Mouse (Mus musculus): ENCODE measurements around the gene Hs3st4. TPM values are rescaled to one million over a fixed set of nuclear protein-coding genes. Genes with fewer than 3 reads are reported as not detected.

Hs3st4 gene
- polyA plus RNA-seq, 1 experiment from 2014 or later, result 0.17 TPM

- Histone ChIP-seq H3K4me2 (no peak overlapping the region), H3K36me3 (no peaks in the 10 kb centered on the region), H3K4me3 (no peak overlapping the region), H3K27ac (no peak overlapping the region), H3K27me3 (no peaks in the 10 kb centered on the region; the same call in 1 of the 2 replicates), H3K4me1 (no peaks in the 10 kb centered on the region), H3K9me3 (0 out of 2 replicates have a peak, but pooled peaks cover 3% of the 10 kb centered on the region), H3K9ac (no peak overlapping the region)
- WGBS, result 86% methylated on average over 5 of the region's 5 CpGs
- ATAC-seq (ENCODE audit: insufficient number of reproducible peaks, insufficient read depth, low FRiP score, low TSS enrichment, low read depth), result no peak
Observed at GRCm38 (mm10) chr7:124026908-124027307, 44.2 kb downstream of the Hs3st4 start.

- H3K4me1 ChIP-seq, result no peaks in the 10 kb centered on the region
- H3K4me3 ChIP-seq, result no peak overlapping the region
- H3K4me2 ChIP-seq, result no peak overlapping the region
- no peaks in the 10 kb centered on the region for H3K36me3 ChIP-seq
- ATAC-seq (ENCODE audit: insufficient number of reproducible peaks, insufficient read depth, low FRiP score, low TSS enrichment, low read depth), result no peak
- no peak overlapping the region for H3K9ac ChIP-seq
- H3K27ac ChIP-seq, result no peak overlapping the region
- 49% methylated on average over 2 of the region's 2 CpGs for WGBS
- H3K9me3 ChIP-seq, result 0 out of 2 replicates have a peak, but pooled peaks cover 3% of the 10 kb centered on the region
- H3K27me3 ChIP-seq, result no peaks in the 10 kb centered on the region
Observed at GRCm38 (mm10) chr7:124032236-124032635, 49.6 kb downstream of the Hs3st4 start.

DNA sequence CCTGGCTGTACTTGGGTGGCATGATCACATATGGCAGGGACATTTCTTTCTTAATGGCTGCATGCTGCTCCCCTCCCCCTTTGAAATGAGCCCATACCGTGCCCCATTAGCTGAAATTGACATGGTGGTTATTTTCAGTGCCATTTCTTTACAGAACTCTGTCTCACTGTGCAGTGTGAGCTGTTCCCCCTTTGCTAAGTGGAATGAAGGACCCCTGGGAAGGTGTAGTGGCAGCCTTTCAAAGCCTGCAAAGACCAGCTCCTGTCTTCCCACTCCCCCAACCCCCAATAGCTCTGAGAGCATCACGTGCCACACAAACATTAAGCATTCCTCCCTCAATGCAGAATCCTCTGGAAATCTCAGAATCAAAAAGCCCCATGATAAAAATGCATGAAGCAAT lies 50.7 kb downstream of the Hs3st4 start:
- 72% methylated on average over 2 of the region's 2 CpGs for WGBS
- 0 out of 2 replicates have a peak, but pooled peaks cover 3% of the 10 kb centered on the region for H3K9me3 ChIP-seq
- H3K36me3 ChIP-seq, result no peaks in the 10 kb centered on the region

GRCm38 (mm10) chr7:124037281-124037700 lies 54.6 kb downstream of the Hs3st4 start:
- Histone ChIP-seq H3K9ac (no peak overlapping the region), H3K27me3 (0 out of 2 replicates have a peak, but pooled peaks cover 3% of the 10 kb centered on the region), H3K9me3 (no peaks in the 10 kb centered on the region), H3K27ac (no peak overlapping the region), H3K4me1 (peaks cover 7% of the 10 kb centered on the region; the same call in 1 of the 2 replicates), H3K4me3 (no peak overlapping the region), H3K36me3 (no peaks in the 10 kb centered on the region), H3K4me2 (no peak overlapping the region)
- 60% methylated on average over 5 of the region's 5 CpGs for WGBS
- ATAC-seq (ENCODE audit: insufficient number of reproducible peaks, insufficient read depth, low FRiP score, low TSS enrichment, low read depth), result no peak

More for the DNA sequence above, 50.7 kb downstream of the Hs3st4 start:
- H3K9ac ChIP-seq, result no peak overlapping the region
- H3K4me3 ChIP-seq, result no peak overlapping the region
- H3K27me3 ChIP-seq, result 0 out of 2 replicates have a peak, but pooled peaks cover 3% of the 10 kb centered on the region
- H3K27ac ChIP-seq, result no peak overlapping the region
- H3K4me2 ChIP-seq, result no peak overlapping the region
- no peaks in the 10 kb centered on the region for H3K4me1 ChIP-seq
- ATAC-seq (ENCODE audit: insufficient number of reproducible peaks, insufficient read depth, low FRiP score, low TSS enrichment, low read depth), result no peak

- H3K4me1 ChIP-seq, result peaks cover 7% of the 10 kb centered on the region; the same call in 1 of the 2 replicates
- no peak for ATAC-seq (ENCODE audit: insufficient number of reproducible peaks, insufficient read depth, low FRiP score, low TSS enrichment, low read depth)
- H3K4me3 ChIP-seq, result no peak overlapping the region
- H3K36me3 ChIP-seq, result no peaks in the 10 kb centered on the region
- 25% methylated on average over 5 of the region's 5 CpGs for WGBS
- H3K27ac ChIP-seq, result no peak overlapping the region
- H3K4me2 ChIP-seq, result no peak overlapping the region
- H3K27me3 ChIP-seq, result 0 out of 2 replicates have a peak, but pooled peaks cover 3% of the 10 kb centered on the region
- no peaks in the 10 kb centered on the region for H3K9me3 ChIP-seq
- H3K9ac ChIP-seq, result no peak overlapping the region
Observed at GRCm38 (mm10) chr7:124039142-124039541, 56.5 kb downstream of the Hs3st4 start.

- Histone ChIP-seq H3K9ac (no peak overlapping the region), H3K4me3 (no peak overlapping the region), H3K36me3 (no peaks in the 10 kb centered on the region), H3K9me3 (no peaks in the 10 kb centered on the region), H3K4me1 (0 out of 2 replicates have a peak, but pooled peaks cover 5% of the 10 kb centered on the region), H3K27me3 (no peaks in the 10 kb centered on the region), H3K4me2 (no peak overlapping the region), H3K27ac (no peak overlapping the region)
- no peak for ATAC-seq (ENCODE audit: insufficient number of reproducible peaks, insufficient read depth, low FRiP score, low TSS enrichment, low read depth)
Observed at GRCm38 (mm10) chr7:124047382-124047781, 64.7 kb downstream of the Hs3st4 start.

DNA sequence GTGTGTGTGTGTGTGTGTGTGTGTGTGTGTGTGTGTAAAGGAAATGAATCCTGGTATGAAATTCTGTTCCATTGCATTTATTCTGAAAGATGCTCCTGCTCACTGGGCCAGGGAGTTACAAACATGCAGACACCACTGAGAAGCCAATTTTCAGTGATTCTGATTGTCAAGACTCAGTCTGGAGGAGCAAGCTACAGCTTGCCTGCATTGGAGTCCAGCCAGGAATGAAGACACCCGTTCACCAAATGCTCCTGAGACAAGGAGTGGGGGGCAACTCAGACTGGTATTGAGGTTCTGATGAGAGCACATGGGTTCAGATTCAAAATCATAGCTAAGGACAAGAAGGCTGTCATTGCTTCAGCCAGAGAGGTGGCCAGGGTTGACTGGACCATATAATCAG lies 66.3 kb downstream of the Hs3st4 start:
- Histone ChIP-seq H3K27ac (no peak overlapping the region), H3K27me3 (no peaks in the 10 kb centered on the region; the same call in 1 of the 2 replicates), H3K4me3 (no peak overlapping the region), H3K4me1 (0 out of 2 replicates have a peak, but pooled peaks cover 5% of the 10 kb centered on the region), H3K36me3 (no peaks in the 10 kb centered on the region), H3K9me3 (no peaks in the 10 kb centered on the region), H3K9ac (no peak overlapping the region), H3K4me2 (no peak overlapping the region)
- WGBS, result 59% methylated on average over 1 of the region's 1 CpGs
- ATAC-seq (ENCODE audit: insufficient number of reproducible peaks, insufficient read depth, low FRiP score, low TSS enrichment, low read depth), result no peak

- Histone ChIP-seq H3K27me3 (no peaks in the 10 kb centered on the region; the same call in 1 of the 2 replicates), H3K9me3 (no peaks in the 10 kb centered on the region), H3K4me2 (no peak overlapping the region), H3K9ac (no peak overlapping the region), H3K27ac (no peak overlapping the region), H3K4me3 (no peak overlapping the region), H3K36me3 (no peaks in the 10 kb centered on the region), H3K4me1 (0 out of 2 replicates have a peak, but pooled peaks cover 5% of the 10 kb centered on the region)
- 88% methylated on average over 5 of the region's 5 CpGs for WGBS
- ATAC-seq (ENCODE audit: insufficient number of reproducible peaks, insufficient read depth, low FRiP score, low TSS enrichment, low read depth), result no peak
Observed at GRCm38 (mm10) chr7:124050421-124050820, 67.8 kb downstream of the Hs3st4 start.

DNA sequence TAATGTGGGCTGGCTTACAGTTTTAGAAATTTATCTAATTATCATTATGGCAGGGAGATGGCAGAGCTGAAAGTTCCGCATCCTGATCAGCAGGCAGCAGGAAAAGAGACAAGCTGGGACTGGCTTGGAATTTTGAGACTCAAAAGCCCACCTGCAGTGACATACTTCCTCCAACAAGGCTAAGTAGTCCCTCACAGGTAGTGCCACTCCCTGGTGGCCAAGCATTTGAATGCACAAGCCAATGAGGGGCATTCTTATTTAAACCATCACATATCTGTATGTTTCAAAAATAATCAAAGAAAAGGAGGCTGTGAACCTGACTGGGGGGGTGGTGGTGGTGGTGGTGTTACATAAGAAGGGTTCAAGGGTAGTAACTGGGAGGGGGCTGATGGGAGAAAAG lies 101.1 kb downstream of the Hs3st4 start:
- Histone ChIP-seq H3K9ac (no peak overlapping the region), H3K9me3 (no peaks in the 10 kb centered on the region), H3K4me1 (no peaks in the 10 kb centered on the region), H3K27ac (no peak overlapping the region), H3K4me3 (no peak overlapping the region), H3K4me2 (no peak overlapping the region), H3K36me3 (no peaks in the 10 kb centered on the region), H3K27me3 (no peaks in the 10 kb centered on the region)
- no peak for ATAC-seq (ENCODE audit: insufficient number of reproducible peaks, insufficient read depth, low FRiP score, low TSS enrichment, low read depth)
- 77% methylated on average over 1 of the region's 1 CpGs for WGBS

DNA sequence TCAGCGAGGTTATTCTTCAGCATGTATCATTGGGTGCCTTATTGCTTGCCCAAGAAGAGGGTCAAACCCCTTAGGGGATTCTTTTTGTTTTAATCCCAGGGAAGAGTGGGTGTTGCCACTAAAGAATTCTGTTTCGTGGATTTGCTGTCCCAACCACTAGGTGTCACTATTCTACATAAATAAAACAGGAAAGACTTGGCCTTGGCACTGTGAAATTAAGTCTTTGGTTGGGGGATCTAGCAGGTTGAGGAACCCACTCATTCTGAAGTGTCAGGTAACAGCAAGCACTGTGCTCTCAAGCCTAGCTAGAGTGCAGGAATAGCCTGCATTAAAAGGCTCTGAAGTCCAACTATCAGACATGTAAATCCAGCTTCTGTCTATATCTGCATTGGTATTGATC lies 146.3 kb downstream of the Hs3st4 start:
- H3K36me3 ChIP-seq, result no peaks in the 10 kb centered on the region
- 0% methylated on average over 2 of the region's 2 CpGs for WGBS
- H3K9ac ChIP-seq, result no peak overlapping the region
- no peak overlapping the region for H3K4me3 ChIP-seq
- no peak overlapping the region for H3K27ac ChIP-seq
- ATAC-seq (ENCODE audit: insufficient number of reproducible peaks, insufficient read depth, low FRiP score, low TSS enrichment, low read depth), result no peak
- H3K4me1 ChIP-seq, result no peaks in the 10 kb centered on the region
- no peaks in the 10 kb centered on the region for H3K9me3 ChIP-seq
- H3K27me3 ChIP-seq, result no peaks in the 10 kb centered on the region
- H3K4me2 ChIP-seq, result no peak overlapping the region

GRCm38 (mm10) chr7:124131312-124131711 lies 148.6 kb downstream of the Hs3st4 start:
- no peak overlapping the region for H3K4me2 ChIP-seq
- H3K36me3 ChIP-seq, result no peaks in the 10 kb centered on the region
- ATAC-seq (ENCODE audit: insufficient number of reproducible peaks, insufficient read depth, low FRiP score, low TSS enrichment, low read depth), result no peak
- no peaks in the 10 kb centered on the region for H3K9me3 ChIP-seq
- 70% methylated on average over 7 of the region's 7 CpGs for WGBS
- no peak overlapping the region for H3K4me3 ChIP-seq
- no peaks in the 10 kb centered on the region for H3K4me1 ChIP-seq
- H3K27me3 ChIP-seq, result no peaks in the 10 kb centered on the region
- H3K27ac ChIP-seq, result no peak overlapping the region
- no peak overlapping the region for H3K9ac ChIP-seq

GRCm38 (mm10) chr7:124136133-124136532 lies 153.5 kb downstream of the Hs3st4 start:
- H3K9me3 ChIP-seq, result no peaks in the 10 kb centered on the region
- no peak for ATAC-seq (ENCODE audit: insufficient number of reproducible peaks, insufficient read depth, low FRiP score, low TSS enrichment, low read depth)
- H3K27ac ChIP-seq, result no peak overlapping the region
- H3K4me3 ChIP-seq, result no peak overlapping the region
- H3K27me3 ChIP-seq, result no peaks in the 10 kb centered on the region
- H3K36me3 ChIP-seq, result no peaks in the 10 kb centered on the region
- no peaks in the 10 kb centered on the region for H3K4me1 ChIP-seq
- WGBS, result 71% methylated on average over 5 of the region's 5 CpGs
- H3K4me2 ChIP-seq, result no peak overlapping the region
- H3K9ac ChIP-seq, result no peak overlapping the region
